Mouse (Mus musculus) neural tube, embryonic 13.5 days (tissue): ENCODE data around the gene Arf1. TPM values are rescaled to one million over a fixed set of nuclear protein-coding genes. Genes with fewer than 3 reads are reported as not detected.
A peak's percentile ranks its signal among the peaks of the same experiment; 100 is the strongest.

Experiments
- ATAC-seq: fragments of 200-750 bp; cut with Nextera tagmentation; 2 replicates; pipeline ENCODE4 v1.8.0; 2017; ENCODE audit warnings: low read depth, mild to moderate bottlenecking, moderate TSS enrichment, moderate library complexity
- H3K27ac ChIP-seq: fragments of 300-500 bp; sonication (generic); replicated peaks from 2 replicates; pipeline ENCODE4 v1.5.1; 2015; ENCODE audit warnings: moderate library complexity, mild to moderate bottlenecking, inconsistent platforms
- H3K27me3 ChIP-seq: fragments of 300-500 bp; sonication (generic); 2 replicates; pipeline ENCODE4 v1.6.1; 2015; ENCODE audit warnings: mild to moderate bottlenecking, inconsistent platforms
- H3K36me3 ChIP-seq: fragments of 300-500 bp; sonication (generic); 2 replicates; pipeline ENCODE4 v1.6.1; 2015; ENCODE audit warnings: mild to moderate bottlenecking, inconsistent platforms
- H3K4me1 ChIP-seq: fragments of 300-500 bp; sonication (generic); replicated peaks from 2 replicates; pipeline ENCODE4 v1.6.1; 2015; ENCODE audit warnings: inconsistent platforms
- H3K4me2 ChIP-seq: fragments of 300-500 bp; sonication (generic); 2 replicates; pipeline ENCODE4 v1.6.1; 2015; ENCODE audit warnings: inconsistent platforms, mild to moderate bottlenecking, moderate library complexity
- H3K4me3 ChIP-seq: fragments of 300-500 bp; sonication (generic); 2 replicates; pipeline ENCODE4 v1.5.1; 2015; ENCODE audit warnings: mild to moderate bottlenecking, inconsistent platforms
- H3K9ac ChIP-seq: fragments of 300-500 bp; sonication (generic); 2 replicates; pipeline ENCODE4 v1.6.1; 2015; ENCODE audit warnings: moderate library complexity, mild to moderate bottlenecking, inconsistent platforms
- H3K9me3 ChIP-seq: fragments of 300-500 bp; sonication (generic); 2 replicates; pipeline ENCODE4 v1.6.1; 2016; ENCODE audit warnings: inconsistent platforms
- WGBS: fragments of 180-500 bp; shearing (Covaris S2); methylation state at CpG from one replicate; pipeline ENCODE4 v1.1.7; 2015; 5-methylcytosine and 5-hydroxymethylcytosine counted together
- polyA plus RNA-seq: library from polyadenylated mRNA; unstranded; fragments of >200 nt; fragmentation: Nextera tagmentation; extraction: Ambion mirVana; gene quantifications from 2 replicates; pipeline ENCODE4 v1.2.1, GENCODE M21; 2015

Gene Arf1
- polyA plus RNA-seq, 1 experiment from 2014 or later, result 642 TPM

DNA sequence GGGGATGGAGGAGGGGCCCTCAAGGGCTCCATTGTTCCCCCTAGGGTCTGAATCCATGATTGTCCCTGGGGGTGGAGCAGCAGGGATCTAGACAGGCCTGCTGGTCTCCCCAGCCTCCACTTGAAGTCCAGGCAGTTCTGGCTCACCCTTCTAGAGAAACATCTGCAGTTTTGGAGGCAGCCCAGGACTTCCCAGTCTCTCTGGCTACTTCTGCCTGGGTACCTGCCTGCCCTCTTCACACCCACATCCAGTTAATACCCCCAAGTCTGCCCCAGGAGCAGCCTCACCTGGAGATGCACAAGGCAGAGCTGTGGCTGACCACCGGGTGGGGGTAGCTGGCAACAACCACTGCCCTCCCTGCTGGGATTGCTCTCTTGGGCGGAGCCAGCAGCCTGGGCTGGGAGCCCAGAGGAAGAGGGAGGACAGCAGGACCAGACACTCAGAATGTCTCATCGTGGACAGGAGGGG, 45.2 kb downstream of the Arf1 start, which contains the start of gene Gjc2:
Gene Gjc2 (minus strand): TSS at position 350 of the 468 bp plus-strand sequence.
- peaks cover 22% of the 10 kb centered on the region for H3K27me3 ChIP-seq
- no peak within 1 kb of the TSS for H3K9ac ChIP-seq
- H3K4me1 ChIP-seq, result peaks cover 4% of the 10 kb centered on the region; the same call in 1 of the 2 replicates
- H3K9me3 ChIP-seq, result no peaks in the 10 kb centered on the region
- H3K27ac ChIP-seq, result no peak within 1 kb of the TSS
- 42% methylated on average over 3 of the region's 3 CpGs for WGBS
- no peak for ATAC-seq
- H3K36me3 ChIP-seq, result peaks cover 55% of the 10 kb centered on the region
- no peak within 1 kb of the TSS for H3K4me2 ChIP-seq
- H3K4me3 ChIP-seq, result no peak within 1 kb of the TSS

DNA sequence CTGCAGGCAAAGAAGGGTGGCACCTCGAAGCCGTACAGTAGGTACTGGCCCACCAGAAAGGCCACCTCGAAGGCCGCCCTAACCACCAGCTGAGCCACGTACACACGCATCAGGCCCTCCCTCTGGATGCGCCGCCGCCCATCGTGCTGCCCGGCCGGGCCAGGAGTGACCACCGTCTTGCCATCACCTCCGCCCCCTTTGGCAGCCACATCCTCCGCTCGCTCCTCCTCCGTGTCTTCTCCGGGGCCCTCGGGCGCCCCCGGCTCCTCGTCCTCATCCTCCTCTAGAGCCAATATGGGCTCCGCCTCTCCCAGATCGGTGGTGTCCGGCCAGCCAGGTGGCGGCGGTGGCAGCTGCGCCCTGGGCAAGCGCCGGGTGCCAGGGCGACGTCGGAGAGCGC, 51.1 kb downstream of the Arf1 start:
- no peaks in the 10 kb centered on the region for H3K9me3 ChIP-seq
- no peak overlapping the region for H3K27ac ChIP-seq
- H3K9ac ChIP-seq, result no peak overlapping the region
- WGBS, result 9% methylated on average over 33 of the region's 34 CpGs
- peaks cover 77% of the 10 kb centered on the region for H3K27me3 ChIP-seq
- peaks cover 3% of the 10 kb centered on the region for H3K4me1 ChIP-seq
- H3K4me2 ChIP-seq, result no peak overlapping the region
- H3K36me3 ChIP-seq, result 0 out of 2 replicates have a peak, but pooled peaks cover 5% of the 10 kb centered on the region
- H3K4me3 ChIP-seq, result no peak overlapping the region; the same call in 1 of the 2 replicates
- ATAC-seq, result no peak

DNA sequence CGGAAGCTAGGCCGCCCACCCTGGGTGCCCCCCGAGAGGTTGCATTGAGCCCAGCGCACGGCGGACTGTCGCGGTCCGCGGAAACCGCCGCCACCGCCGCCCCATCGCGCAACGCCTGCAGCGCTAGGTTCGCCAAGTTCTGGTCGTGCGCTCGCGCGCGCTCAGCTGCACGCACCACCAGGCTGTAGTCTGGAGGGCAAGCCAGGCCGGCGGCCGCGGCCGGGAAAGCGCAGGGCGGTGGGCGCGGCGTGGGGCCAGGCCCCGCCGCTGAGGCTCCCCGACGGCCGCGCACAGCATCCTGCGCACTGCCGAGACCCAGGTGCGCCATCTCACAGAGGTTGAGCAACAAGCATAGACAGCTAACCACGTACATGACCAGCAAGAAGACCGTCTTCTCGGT, 51.6 kb downstream of the Arf1 start:
- Histone ChIP-seq H3K4me3 (peak overlapping the region; percentile 11; the same call in 1 of the 2 replicates), H3K36me3 (0 out of 2 replicates have a peak, but pooled peaks cover under 1% of the 10 kb centered on the region), H3K4me1 (peaks cover 3% of the 10 kb centered on the region), H3K9ac (no peak overlapping the region), H3K27ac (no peak overlapping the region), H3K4me2 (no peak overlapping the region), H3K9me3 (no peaks in the 10 kb centered on the region), H3K27me3 (peaks cover 77% of the 10 kb centered on the region)
- no peak for ATAC-seq
- 3% methylated on average over 48 of the region's 48 CpGs for WGBS

DNA sequence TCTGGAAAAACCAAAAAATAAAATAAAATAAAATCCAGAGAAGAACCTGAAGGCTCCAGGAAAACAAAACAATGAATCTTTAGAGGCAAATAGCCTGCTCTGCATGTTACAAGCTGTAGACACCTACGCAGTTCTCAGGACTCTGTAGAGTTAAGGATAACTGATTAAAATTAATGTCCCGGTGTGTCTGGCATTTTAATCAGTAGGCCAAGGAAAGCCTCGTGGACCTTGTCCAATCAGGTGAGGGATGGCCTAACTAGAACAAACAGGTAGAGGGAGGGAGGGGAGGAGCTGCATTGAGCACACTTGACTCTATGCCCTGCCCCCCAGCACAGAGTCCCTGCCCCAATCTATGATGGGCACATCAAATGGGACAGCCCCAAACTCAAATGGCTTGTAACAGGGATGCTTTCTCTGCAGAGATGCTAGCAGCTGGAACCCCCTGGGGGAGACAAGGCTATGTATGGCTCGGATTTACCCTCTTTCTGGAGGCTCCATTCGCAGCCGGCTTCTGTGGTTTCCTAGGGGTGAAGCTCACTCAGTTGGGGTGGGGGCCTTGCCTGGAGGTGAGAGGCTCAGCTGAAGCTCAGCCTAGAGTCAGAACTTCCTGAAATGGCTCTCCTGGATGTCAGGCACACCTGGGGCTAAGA, 53.8 kb downstream of the Arf1 start:
- H3K4me2 ChIP-seq, result no peak overlapping the region
- 61% methylated on average over 6 of the region's 6 CpGs for WGBS
- ATAC-seq, result no peak
- H3K27me3 ChIP-seq, result peaks cover 70% of the 10 kb centered on the region
- no peaks in the 10 kb centered on the region for H3K36me3 ChIP-seq
- peaks cover 3% of the 10 kb centered on the region for H3K4me1 ChIP-seq
- no peak overlapping the region for H3K4me3 ChIP-seq
- no peaks in the 10 kb centered on the region for H3K9me3 ChIP-seq
- no peak overlapping the region for H3K9ac ChIP-seq
- no peak overlapping the region for H3K27ac ChIP-seq

DNA sequence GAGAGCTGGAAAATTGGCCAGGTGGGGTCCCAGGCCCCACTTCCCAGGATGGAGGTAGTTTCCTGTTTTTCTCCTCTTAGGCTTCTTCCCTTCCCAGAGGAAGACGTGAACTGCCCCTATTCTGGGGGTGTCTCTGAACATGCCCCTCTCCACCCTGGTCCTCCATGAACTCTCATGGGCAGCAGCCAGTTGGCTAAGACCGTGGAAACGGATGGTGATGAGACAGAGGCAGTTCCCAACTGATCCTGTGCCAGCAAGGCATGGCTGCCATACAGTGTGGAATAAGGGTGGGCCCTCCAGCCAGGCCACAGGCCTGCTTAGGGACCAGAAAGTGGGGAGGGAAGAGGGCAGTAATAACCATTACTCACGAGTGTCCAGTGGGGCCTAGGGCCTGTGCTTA, 57.5 kb downstream of the Arf1 start:
- H3K4me2 ChIP-seq, result no peak overlapping the region
- ATAC-seq, result no peak
- 69% methylated on average over 4 of the region's 4 CpGs for WGBS

DNA sequence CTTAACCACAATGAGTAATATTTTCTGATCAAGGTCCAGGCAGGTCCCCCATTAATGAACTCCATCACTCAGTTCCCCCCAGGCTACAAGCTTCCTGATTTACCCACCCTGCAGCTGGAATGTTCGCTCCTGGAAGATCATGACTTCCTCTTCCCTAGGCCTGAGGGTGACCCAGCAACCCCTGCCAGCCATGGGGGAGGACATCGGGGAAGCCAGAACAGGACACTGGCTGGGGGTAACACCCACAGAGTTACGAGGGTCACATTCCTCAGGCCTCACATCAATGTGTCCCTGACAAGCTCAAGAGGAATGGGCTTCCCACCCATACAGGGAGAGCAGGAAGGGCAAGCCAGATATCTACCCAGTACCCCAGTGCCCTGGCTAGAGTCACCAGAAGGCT, 58.3 kb downstream of the Arf1 start:
- 70% methylated on average over 3 of the region's 3 CpGs for WGBS
- H3K4me2 ChIP-seq, result no peak overlapping the region
- H3K27ac ChIP-seq, result no peak overlapping the region
- no peak for ATAC-seq
- H3K27me3 ChIP-seq, result peaks cover 24% of the 10 kb centered on the region
- no peak overlapping the region for H3K9ac ChIP-seq
- H3K9me3 ChIP-seq, result no peaks in the 10 kb centered on the region
- H3K4me1 ChIP-seq, result no peaks in the 10 kb centered on the region; the same call in 1 of the 2 replicates
- H3K4me3 ChIP-seq, result no peak overlapping the region
- no peaks in the 10 kb centered on the region for H3K36me3 ChIP-seq

More for the DNA sequence above, 57.5 kb downstream of the Arf1 start:
- H3K4me3 ChIP-seq, result no peak overlapping the region
- no peaks in the 10 kb centered on the region; the same call in 1 of the 2 replicates for H3K4me1 ChIP-seq
- H3K27ac ChIP-seq, result no peak overlapping the region
- peaks cover 32% of the 10 kb centered on the region for H3K27me3 ChIP-seq
- H3K9ac ChIP-seq, result no peak overlapping the region
- H3K9me3 ChIP-seq, result no peaks in the 10 kb centered on the region
- no peaks in the 10 kb centered on the region for H3K36me3 ChIP-seq

DNA sequence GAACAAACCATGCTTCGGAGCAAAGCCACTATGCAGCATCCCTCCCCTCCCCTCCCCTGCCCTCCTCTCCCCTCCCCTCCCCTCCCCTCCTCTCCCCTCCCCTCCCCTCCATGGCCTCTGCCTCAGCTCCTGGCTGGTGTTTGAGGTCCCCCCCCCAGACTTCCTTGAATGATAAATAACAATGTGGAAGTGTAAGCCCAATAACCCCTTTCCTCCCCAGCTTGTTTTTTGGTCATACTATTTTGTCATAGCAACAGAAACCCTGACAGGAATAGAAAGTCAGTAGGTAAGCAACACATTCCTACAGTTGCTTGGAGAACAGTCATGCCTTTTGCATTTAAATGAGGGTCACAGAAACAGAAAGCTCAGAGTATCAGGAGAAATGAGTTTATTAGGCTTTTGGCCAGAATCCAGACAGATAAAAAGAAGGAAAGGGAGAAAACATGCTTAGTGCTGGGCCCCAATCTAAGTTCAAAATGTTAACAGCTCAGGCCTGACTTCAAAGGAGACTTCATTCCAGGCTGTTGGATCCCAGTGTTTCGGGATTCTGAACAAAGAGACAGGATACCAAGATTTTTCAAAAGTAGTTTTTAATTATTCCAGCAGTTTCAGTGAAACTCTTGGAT, 62.3 kb downstream of the Arf1 start:
- H3K9ac ChIP-seq, result no peak overlapping the region
- peaks cover 22% of the 10 kb centered on the region for H3K4me1 ChIP-seq
- no peak for ATAC-seq
- H3K9me3 ChIP-seq, result no peaks in the 10 kb centered on the region
- no peak overlapping the region for H3K4me2 ChIP-seq
- no peak overlapping the region for H3K4me3 ChIP-seq
- H3K27me3 ChIP-seq, result no peaks in the 10 kb centered on the region
- H3K27ac ChIP-seq, result no peak overlapping the region
- 51% methylated on average over 2 of the region's 2 CpGs for WGBS
- peaks cover 6% of the 10 kb centered on the region; the same call in 1 of the 2 replicates for H3K36me3 ChIP-seq

DNA sequence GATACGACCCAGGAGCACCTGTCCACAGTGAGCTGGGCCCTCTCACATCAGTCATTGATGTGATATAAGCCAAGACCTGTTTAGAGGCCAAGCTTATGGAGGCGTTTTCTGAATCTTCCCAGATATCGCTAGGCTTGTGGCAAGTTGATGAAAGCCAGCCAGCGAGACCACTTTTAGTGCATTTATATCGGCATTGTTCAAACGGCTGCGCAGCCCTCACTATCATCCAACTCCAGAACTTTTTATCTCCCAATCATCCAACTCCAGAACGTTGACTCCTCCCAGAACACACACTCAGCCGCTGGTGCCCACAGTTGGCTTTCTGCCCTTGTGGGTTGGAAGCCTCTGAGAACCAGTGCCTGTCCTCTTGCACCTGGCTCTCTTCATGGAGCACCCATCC, 63.7 kb downstream of the Arf1 start:
- H3K9me3 ChIP-seq, result no peaks in the 10 kb centered on the region
- 84% methylated on average over 9 of the region's 9 CpGs for WGBS
- H3K36me3 ChIP-seq, result peaks cover 8% of the 10 kb centered on the region; the same call in 1 of the 2 replicates
- H3K27me3 ChIP-seq, result no peaks in the 10 kb centered on the region
- ATAC-seq, result no peak
- peak overlapping the region; percentile 98; the same call in 1 of the 2 replicates for H3K27ac ChIP-seq
- peak overlapping the region; percentile 58 for H3K4me3 ChIP-seq
- peaks cover 22% of the 10 kb centered on the region for H3K4me1 ChIP-seq
- H3K9ac ChIP-seq, result no peak overlapping the region
- H3K4me2 ChIP-seq, result peak overlapping the region; percentile 69

DNA sequence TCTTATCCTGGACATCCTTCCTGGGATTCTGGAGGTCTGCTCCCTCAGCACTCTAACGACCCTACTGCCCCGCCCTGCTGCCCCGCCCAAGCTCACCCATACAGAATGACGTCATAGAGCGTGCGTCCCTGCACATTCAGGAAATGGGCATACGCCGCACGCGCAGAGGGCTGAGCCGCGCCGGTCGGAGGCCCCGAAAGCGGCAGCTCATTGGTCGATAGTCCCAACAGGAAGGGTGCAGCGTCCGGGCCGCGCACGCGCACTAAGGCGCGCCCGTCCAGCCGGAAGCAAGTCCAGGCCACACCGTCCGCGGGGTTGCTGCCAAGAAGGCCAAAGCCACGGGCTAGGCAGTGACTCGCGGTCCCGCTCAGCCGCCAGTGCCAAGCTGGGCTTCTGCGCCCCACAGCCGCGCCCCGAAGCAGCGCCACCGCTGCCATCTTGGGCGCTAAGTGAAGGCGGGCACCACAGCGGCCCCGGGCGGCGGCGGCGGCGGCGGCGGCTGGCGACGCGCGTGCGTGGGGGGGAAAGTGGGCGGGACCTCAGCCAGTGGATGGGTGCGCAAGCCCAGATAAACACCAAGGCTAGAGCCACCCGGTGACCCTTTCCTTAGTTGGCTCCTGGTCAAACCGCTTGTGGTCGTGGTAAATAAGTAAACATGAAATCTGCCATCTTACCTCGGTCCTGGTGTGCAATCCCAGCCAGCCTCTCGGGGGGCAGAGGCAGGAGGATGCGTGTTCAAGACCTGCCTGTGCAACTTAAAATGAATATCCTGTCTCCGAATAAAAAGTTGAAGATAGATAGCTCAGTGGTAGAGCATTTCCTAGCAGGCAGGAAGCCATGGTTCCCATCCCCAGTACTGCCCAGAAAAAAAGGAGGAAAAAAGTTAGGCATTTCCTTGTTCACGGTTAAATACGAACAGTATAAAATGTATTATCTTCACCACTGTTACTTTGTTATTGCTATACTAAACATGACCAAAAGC, 64.5 kb downstream of the Arf1 start, which contains the start of gene Iba57:
Gene Iba57 (minus strand): TSS at position 485 of the 982 bp plus-strand sequence.
- Histone ChIP-seq H3K27ac (peak within 1 kb of the TSS; percentile 98), H3K4me3 (peak within 1 kb of the TSS; percentile 58), H3K27me3 (no peaks in the 10 kb centered on the region), H3K9me3 (no peaks in the 10 kb centered on the region), H3K36me3 (peaks cover 11% of the 10 kb centered on the region; the same call in 1 of the 2 replicates), H3K9ac (peak within 1 kb of the TSS; percentile 78), H3K4me2 (peak within 1 kb of the TSS; percentile 69), H3K4me1 (peaks cover 22% of the 10 kb centered on the region)
- WGBS, result 3% methylated on average over 68 of the region's 68 CpGs
- ATAC-seq, result peak; percentile 98

DNA sequence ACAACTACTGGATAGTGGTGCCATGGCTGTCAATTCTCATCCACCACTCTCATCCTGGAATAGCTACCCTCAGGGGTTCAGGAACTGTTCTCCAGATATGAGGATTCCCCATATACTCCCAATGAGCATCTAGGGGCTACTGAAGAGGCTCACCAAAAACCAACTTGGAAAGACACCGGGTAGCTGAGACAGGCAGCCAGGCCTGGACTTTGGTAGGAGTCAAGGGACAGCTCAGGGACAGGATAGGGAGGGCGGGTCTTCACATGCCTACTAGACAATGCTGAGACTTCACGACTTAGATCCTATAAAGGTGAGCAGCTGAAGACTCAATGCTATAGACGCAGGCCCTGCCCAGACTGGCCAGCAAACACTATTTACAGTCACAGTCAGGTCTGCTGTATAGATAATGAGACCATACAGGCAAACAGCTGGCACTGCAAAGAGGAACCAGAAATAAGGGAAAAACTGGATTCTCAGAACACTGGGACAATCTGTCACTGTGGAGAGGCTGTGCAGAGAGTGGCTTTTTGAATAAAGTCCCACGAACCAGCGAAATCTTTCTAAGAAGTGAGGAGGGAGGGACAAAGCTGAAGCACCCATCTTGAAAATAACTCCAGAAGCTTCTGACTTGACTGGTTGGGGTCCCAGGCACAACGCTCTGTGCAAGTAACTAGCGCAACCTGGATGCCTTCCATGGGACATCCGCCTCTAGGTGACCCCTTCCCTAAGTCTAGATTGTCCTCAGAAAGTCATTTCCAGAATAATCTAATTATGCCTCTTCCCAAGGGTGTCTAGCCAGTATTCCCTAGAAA, 65.4 kb downstream of the Arf1 start:
- H3K9me3 ChIP-seq, result no peaks in the 10 kb centered on the region
- peak overlapping the region; percentile 69 for H3K4me2 ChIP-seq
- H3K27me3 ChIP-seq, result no peaks in the 10 kb centered on the region
- H3K4me3 ChIP-seq, result peak overlapping the region; percentile 58
- WGBS, result 62% methylated on average over 9 of the region's 9 CpGs
- ATAC-seq, result peak; percentile 54; the same call in 1 of the 2 replicates
- peak overlapping the region; percentile 78 for H3K9ac ChIP-seq
- H3K4me1 ChIP-seq, result peaks cover 22% of the 10 kb centered on the region
- peaks cover 19% of the 10 kb centered on the region for H3K36me3 ChIP-seq
- peak overlapping the region; percentile 98 for H3K27ac ChIP-seq
